Mouse (Mus musculus): ENCODE data around the gene Nup35. TPM values are rescaled to one million over a fixed set of nuclear protein-coding genes. Genes with fewer than 3 reads are reported as not detected.
A peak's percentile ranks its signal among the peaks of the same experiment; 100 is the strongest.

The Nup35 gene
- polyA plus RNA-seq (2014; fragmentation: Nextera tagmentation; extraction: Ambion mirVana), result 57.1 and 58.7 TPM in 2 replicates

- Histone ChIP-seq H3K27me3 (ENCODE audit: control insufficient read depth, insufficient read depth, low read length) (no peaks in the 10 kb centered on the region), H3K4me1 (ENCODE audit: control insufficient read depth, insufficient read depth, low read length) (peaks cover 7% of the 10 kb centered on the region), H3K36me3 (ENCODE audit: control insufficient read depth, insufficient read depth, low read length) (no peaks in the 10 kb centered on the region), H3K9me3 (ENCODE audit: control insufficient read depth, low read length) (no peaks in the 10 kb centered on the region), H3K9ac (replicated peaks; ENCODE audit: low read depth, low read length) (peak within 1 kb of the TSS; percentile 47), H3K4me2 (ENCODE audit: low read depth, low read length) (peak within 1 kb of the TSS; percentile 52), H3K4me3 (ENCODE audit: low read depth, low read length) (peak within 1 kb of the TSS; percentile 42), H3K27ac (ENCODE audit: low read depth, low read length) (peak within 1 kb of the TSS; percentile 73; the same call in 1 of the 2 replicates)
- 3% methylated on average over 21 of the region's 21 CpGs for WGBS
- peak; percentile 99 for ATAC-seq (ENCODE audit: low read depth)
These were observed at the start of gene Nup35, which contains the start of gene Dusp19 for GRCm38 (mm10) chr2:80616854-80617737. Gene Nup35, plus strand, starts transcription at chr2:80617236. Gene Dusp19, plus strand, starts transcription at chr2:80617045.

- no peaks in the 10 kb centered on the region for H3K36me3 ChIP-seq (ENCODE audit: control insufficient read depth, insufficient read depth, low read length)
- no peak overlapping the region for H3K27ac ChIP-seq (ENCODE audit: low read depth, low read length)
- H3K4me1 ChIP-seq (ENCODE audit: control insufficient read depth, insufficient read depth, low read length), result no peaks in the 10 kb centered on the region
- no peak overlapping the region for H3K4me2 ChIP-seq (ENCODE audit: low read depth, low read length)
- H3K9me3 ChIP-seq (ENCODE audit: control insufficient read depth, low read length), result no peaks in the 10 kb centered on the region
- 86% methylated on average over 4 of the region's 4 CpGs for WGBS
- no peak for ATAC-seq (ENCODE audit: low read depth)
- H3K4me3 ChIP-seq (ENCODE audit: low read depth, low read length), result no peak overlapping the region
- no peak overlapping the region for H3K9ac ChIP-seq (replicated peaks; ENCODE audit: low read depth, low read length)
- no peaks in the 10 kb centered on the region for H3K27me3 ChIP-seq (ENCODE audit: control insufficient read depth, insufficient read depth, low read length)
These were observed 49.6 kb upstream of the Nup35 start for GRCm38 (mm10) chr2:80567411-80567810.

GRCm38 (mm10) chr2:80570656-80571055, 46.4 kb upstream of the Nup35 start:
- 75% methylated on average over 4 of the region's 4 CpGs for WGBS

GRCm38 (mm10) chr2:80577286-80577685, 39.8 kb upstream of the Nup35 start:
- Histone ChIP-seq H3K9ac (replicated peaks; ENCODE audit: low read depth, low read length) (no peak overlapping the region), H3K36me3 (ENCODE audit: control insufficient read depth, insufficient read depth, low read length) (no peaks in the 10 kb centered on the region), H3K4me3 (ENCODE audit: low read depth, low read length) (no peak overlapping the region), H3K4me1 (ENCODE audit: control insufficient read depth, insufficient read depth, low read length) (peaks cover 12% of the 10 kb centered on the region), H3K4me2 (ENCODE audit: low read depth, low read length) (no peak overlapping the region), H3K27me3 (ENCODE audit: control insufficient read depth, insufficient read depth, low read length) (no peaks in the 10 kb centered on the region), H3K9me3 (ENCODE audit: control insufficient read depth, low read length) (no peaks in the 10 kb centered on the region), H3K27ac (ENCODE audit: low read depth, low read length) (no peak overlapping the region)
- 96% methylated on average over 1 of the region's 1 CpGs for WGBS
- ATAC-seq (ENCODE audit: low read depth), result no peak

More at GRCm38 (mm10) chr2:80570656-80571055, 46.4 kb upstream of the Nup35 start:
- Histone ChIP-seq H3K27me3 (ENCODE audit: control insufficient read depth, insufficient read depth, low read length) (no peaks in the 10 kb centered on the region), H3K9me3 (ENCODE audit: control insufficient read depth, low read length) (no peaks in the 10 kb centered on the region), H3K4me2 (ENCODE audit: low read depth, low read length) (no peak overlapping the region), H3K9ac (replicated peaks; ENCODE audit: low read depth, low read length) (no peak overlapping the region), H3K4me1 (ENCODE audit: control insufficient read depth, insufficient read depth, low read length) (no peaks in the 10 kb centered on the region), H3K27ac (ENCODE audit: low read depth, low read length) (no peak overlapping the region), H3K36me3 (ENCODE audit: control insufficient read depth, insufficient read depth, low read length) (no peaks in the 10 kb centered on the region), H3K4me3 (ENCODE audit: low read depth, low read length) (no peak overlapping the region)
- ATAC-seq (ENCODE audit: low read depth), result no peak

- H3K27ac ChIP-seq (ENCODE audit: low read depth, low read length), result no peak overlapping the region
- no peaks in the 10 kb centered on the region for H3K27me3 ChIP-seq (ENCODE audit: control insufficient read depth, insufficient read depth, low read length)
- ATAC-seq (ENCODE audit: low read depth), result no peak
- WGBS, result 43% methylated on average over 6 of the region's 6 CpGs
- no peaks in the 10 kb centered on the region for H3K9me3 ChIP-seq (ENCODE audit: control insufficient read depth, low read length)
- 0 out of 2 replicates have a peak overlapping the region, but pooled peaks have one; percentile 21 for H3K9ac ChIP-seq (replicated peaks; ENCODE audit: low read depth, low read length)
- H3K4me1 ChIP-seq (ENCODE audit: control insufficient read depth, insufficient read depth, low read length), result peaks cover 12% of the 10 kb centered on the region
- H3K4me3 ChIP-seq (ENCODE audit: low read depth, low read length), result peak overlapping the region; percentile 91; the same call in 1 of the 2 replicates
- H3K4me2 ChIP-seq (ENCODE audit: low read depth, low read length), result peak overlapping the region; percentile 59
- no peaks in the 10 kb centered on the region for H3K36me3 ChIP-seq (ENCODE audit: control insufficient read depth, insufficient read depth, low read length)
These were observed 37.7 kb upstream of the Nup35 start for GRCm38 (mm10) chr2:80579253-80579891.

GRCm38 (mm10) chr2:80580311-80580961, 36.6 kb upstream of the Nup35 start:
- Histone ChIP-seq H3K9me3 (ENCODE audit: control insufficient read depth, low read length) (no peaks in the 10 kb centered on the region), H3K36me3 (ENCODE audit: control insufficient read depth, insufficient read depth, low read length) (no peaks in the 10 kb centered on the region), H3K9ac (replicated peaks; ENCODE audit: low read depth, low read length) (peak overlapping the region; percentile 99), H3K4me1 (ENCODE audit: control insufficient read depth, insufficient read depth, low read length) (peaks cover 12% of the 10 kb centered on the region), H3K4me2 (ENCODE audit: low read depth, low read length) (peak overlapping the region; percentile 59), H3K27ac (ENCODE audit: low read depth, low read length) (peak overlapping the region; percentile 98), H3K4me3 (ENCODE audit: low read depth, low read length) (peak overlapping the region; percentile 91), H3K27me3 (ENCODE audit: control insufficient read depth, insufficient read depth, low read length) (no peaks in the 10 kb centered on the region)
- WGBS, result under 1% methylated on average over 44 of the region's 65 CpGs
- peak; percentile 76 for ATAC-seq (ENCODE audit: low read depth)

- Histone ChIP-seq H3K9ac (replicated peaks; ENCODE audit: low read depth, low read length) (peak within 1 kb of the TSS; percentile 99), H3K4me3 (ENCODE audit: low read depth, low read length) (peak within 1 kb of the TSS; percentile 91), H3K27ac (ENCODE audit: low read depth, low read length) (peak within 1 kb of the TSS; percentile 98), H3K9me3 (ENCODE audit: control insufficient read depth, low read length) (no peaks in the 10 kb centered on the region), H3K4me2 (ENCODE audit: low read depth, low read length) (peak within 1 kb of the TSS; percentile 59), H3K27me3 (ENCODE audit: control insufficient read depth, insufficient read depth, low read length) (no peaks in the 10 kb centered on the region), H3K36me3 (ENCODE audit: control insufficient read depth, insufficient read depth, low read length) (no peaks in the 10 kb centered on the region), H3K4me1 (ENCODE audit: control insufficient read depth, insufficient read depth, low read length) (peaks cover 12% of the 10 kb centered on the region)
- peak; percentile 95 for ATAC-seq (ENCODE audit: low read depth)
- WGBS, result under 1% methylated on average over 71 of the region's 88 CpGs
These were observed 35.9 kb upstream of the Nup35 start, which contains the start of gene Nckap1 for GRCm38 (mm10) chr2:80581043-80581711. Gene Nckap1, minus strand, starts transcription at chr2:80581380.

- no peak overlapping the region for H3K27ac ChIP-seq (ENCODE audit: low read depth, low read length)
- 78% methylated on average over 3 of the region's 3 CpGs for WGBS
These were observed 34.7 kb upstream of the Nup35 start for GRCm38 (mm10) chr2:80582356-80582755.

More at GRCm38 (mm10) chr2:80582356-80582755, 34.7 kb upstream of the Nup35 start:
- no peak overlapping the region for H3K4me3 ChIP-seq (ENCODE audit: low read depth, low read length)
- no peak overlapping the region for H3K9ac ChIP-seq (replicated peaks; ENCODE audit: low read depth, low read length)
- no peak overlapping the region for H3K4me2 ChIP-seq (ENCODE audit: low read depth, low read length)
- peaks cover 12% of the 10 kb centered on the region for H3K4me1 ChIP-seq (ENCODE audit: control insufficient read depth, insufficient read depth, low read length)
- H3K27me3 ChIP-seq (ENCODE audit: control insufficient read depth, insufficient read depth, low read length), result no peaks in the 10 kb centered on the region
- ATAC-seq (ENCODE audit: low read depth), result no peak
- H3K9me3 ChIP-seq (ENCODE audit: control insufficient read depth, low read length), result no peaks in the 10 kb centered on the region
- no peaks in the 10 kb centered on the region for H3K36me3 ChIP-seq (ENCODE audit: control insufficient read depth, insufficient read depth, low read length)
